Mouse (Mus musculus) adipocyte (in vitro differentiated cells): ENCODE results near the gene Slc38a7.
"Not testable (repeated sequence)": the region's sequence is repeated elsewhere in the genome, so short reads cannot be mapped to it uniquely, and the experiment has no call there.

Source experiments
- DNase-seq: peaks from one replicate; pipeline ENCODE4 v3.0.0-alpha.2; 2016; ENCODE audit warnings: low spot score

The Slc38a7 gene

GRCm38 (mm10) chr8:95807861-95808260 lies 45.5 kb downstream of the Slc38a7 start:
- peak; percentile 99 for DNase-seq

DNA sequence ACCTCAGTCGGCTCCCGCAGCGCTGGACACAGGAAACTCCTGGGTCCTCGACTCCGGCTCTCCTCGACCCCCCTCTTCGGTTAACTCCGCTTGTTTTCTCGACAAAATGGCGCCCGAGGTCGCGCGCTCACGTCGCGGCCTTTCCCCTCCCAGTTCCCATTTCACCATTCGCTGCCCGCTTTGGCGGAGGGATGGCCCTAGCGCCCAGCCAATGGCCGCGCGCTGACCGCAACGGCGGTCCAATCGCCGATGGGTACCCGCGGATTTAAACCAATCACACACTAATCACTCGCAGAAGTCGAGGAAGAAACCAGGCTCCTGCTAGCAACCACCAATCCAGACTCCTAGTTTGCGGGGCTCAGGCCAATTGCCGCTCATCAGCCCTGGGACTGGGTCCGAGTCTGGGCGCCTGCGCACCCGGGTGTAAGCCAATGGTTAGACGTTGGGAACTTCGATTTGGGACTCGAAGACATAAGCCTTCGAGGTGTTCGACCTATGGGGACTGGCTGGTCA lies 46.0 kb downstream of the Slc38a7 start, which contains the start of gene Cnot1:
Cnot1 (minus strand) TSS at position 134 of the 513 bp plus-strand sequence.
- DNase-seq = peak; percentile 98

GRCm38 (mm10) chr8:95806461-95807191 lies 46.7 kb downstream of the Slc38a7 start:
- DNase-seq = peak; percentile 22

- DNase-seq = peak; percentile 18
Measured at GRCm38 (mm10) chr8:95805482-95805881, 47.9 kb downstream of the Slc38a7 start.

DNA sequence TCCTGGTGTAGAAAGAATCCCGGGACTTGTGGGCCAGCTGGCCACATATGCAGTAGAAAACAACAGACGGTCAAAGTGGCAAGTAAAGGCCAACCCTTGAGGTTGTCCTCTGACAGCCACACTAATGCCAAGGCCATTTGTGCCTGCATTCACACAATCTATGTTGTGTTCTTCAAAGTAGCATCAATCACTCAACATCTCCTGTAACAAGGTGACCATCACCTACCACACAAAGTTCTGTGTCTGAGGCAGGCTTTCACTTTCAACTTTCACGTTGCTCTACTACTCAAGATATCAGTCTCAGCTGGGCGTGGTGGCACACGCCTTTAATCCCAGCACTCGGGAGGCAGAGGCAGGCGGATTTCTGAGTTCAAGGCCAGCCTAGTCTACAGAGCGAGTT lies 51.1 kb downstream of the Slc38a7 start:
- DNase-seq = no peak

DNA sequence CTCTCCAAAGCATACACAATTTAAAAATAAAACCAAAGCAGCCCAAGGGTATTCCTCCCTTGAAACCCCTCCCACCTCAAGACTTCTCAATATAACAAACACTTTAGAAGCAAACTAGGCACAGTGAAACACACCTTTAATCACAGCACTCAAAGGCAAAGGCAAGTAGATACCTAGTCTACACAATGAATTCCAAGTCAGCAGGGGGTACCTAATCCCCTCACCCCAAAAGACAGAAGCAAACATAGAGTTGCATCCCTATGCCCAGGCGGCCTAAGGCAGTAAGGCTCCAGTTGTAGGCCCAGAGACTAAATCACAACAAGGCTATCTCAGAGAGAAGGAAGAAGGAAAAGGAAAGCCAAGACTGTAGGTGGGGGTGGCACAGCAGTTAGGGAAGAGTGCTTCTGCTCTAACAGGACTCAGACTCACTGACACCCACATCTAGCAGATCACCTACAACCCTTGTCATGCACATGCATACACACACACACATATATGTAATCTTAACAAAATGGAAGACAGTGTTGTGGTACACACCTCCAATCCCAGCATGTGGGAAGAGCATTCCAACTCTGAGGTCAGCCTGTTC lies 51.8 kb downstream of the Slc38a7 start:
- DNase-seq = no peak

- DNase-seq = no peak
Measured at GRCm38 (mm10) chr8:95800353-95800752, 53.0 kb downstream of the Slc38a7 start.

- no peak for DNase-seq
Measured at GRCm38 (mm10) chr8:95799891-95800290, 53.4 kb downstream of the Slc38a7 start.

GRCm38 (mm10) chr8:95799117-95799516 lies 54.2 kb downstream of the Slc38a7 start:
- DNase-seq = no peak

DNA sequence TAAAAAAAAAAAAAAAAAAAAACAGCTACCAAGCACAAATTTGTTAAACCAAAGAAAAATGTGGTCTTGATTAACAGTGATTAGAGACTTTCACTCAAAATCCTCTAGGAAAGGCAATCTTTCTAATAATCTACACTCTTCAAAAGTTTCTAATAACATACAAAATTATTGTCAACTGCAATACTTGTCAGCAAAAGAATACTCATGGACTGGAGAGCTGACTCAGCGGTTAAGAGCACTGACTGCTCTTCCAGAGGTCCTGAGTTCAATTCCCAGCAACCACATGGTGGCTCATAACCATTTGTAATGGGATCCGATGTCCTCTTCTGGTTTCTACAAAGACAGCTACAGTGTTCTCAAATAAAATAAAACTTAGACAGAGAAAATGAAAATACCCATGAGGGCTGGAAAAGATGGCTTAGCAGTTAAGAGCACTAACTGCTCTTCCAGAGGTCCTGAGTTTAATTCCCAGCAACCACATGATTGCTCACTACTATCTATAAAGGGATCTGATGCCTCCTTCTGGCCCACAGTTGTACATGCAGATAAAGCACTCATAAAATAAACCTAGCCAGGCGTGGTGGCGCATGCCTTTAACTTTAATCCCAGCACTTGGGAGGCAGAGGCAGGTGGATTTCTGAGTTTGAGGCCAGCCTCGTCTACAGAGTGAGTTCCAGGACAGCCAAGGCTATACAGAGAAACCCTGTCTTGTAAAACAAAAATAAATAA lies 57.8 kb downstream of the Slc38a7 start:
- not testable (repeated sequence) for DNase-seq
